Mouse (Mus musculus) lung, embryonic 16.5 days (tissue): ENCODE data around the gene Foxc1. TPM values are rescaled to one million over a fixed set of nuclear protein-coding genes. Genes with fewer than 3 reads are reported as not detected.

Experiments
- ATAC-seq: fragments of 200-750 bp; cut with Nextera tagmentation; 2 replicates; pipeline ENCODE4 v1.8.0; 2017; ENCODE audit warnings: low read depth, mild to moderate bottlenecking, moderate library complexity
- H3K27ac ChIP-seq: fragments of 300-500 bp; sonication (generic); 2 replicates; pipeline ENCODE4 v1.5.1; 2014; ENCODE audit warnings: mild to moderate bottlenecking, control low read depth, low read length
- H3K27me3 ChIP-seq: fragments of 300-500 bp; sonication (generic); 2 replicates; pipeline ENCODE4 v1.6.1; 2014; ENCODE audit warnings: low read depth, low read length, mixed read lengths; ENCODE audit not compliant: control insufficient read depth, insufficient read depth
- H3K36me3 ChIP-seq: fragments of 300-500 bp; sonication (generic); 2 replicates; pipeline ENCODE4 v1.6.1; 2014; ENCODE audit warnings: low read length; ENCODE audit not compliant: control insufficient read depth, insufficient read depth
- H3K4me1 ChIP-seq: fragments of 300-500 bp; sonication (generic); replicated peaks from 2 replicates; pipeline ENCODE4 v1.6.1; 2014; ENCODE audit warnings: low read length, mixed read lengths; ENCODE audit not compliant: control insufficient read depth, insufficient read depth
- H3K4me2 ChIP-seq: fragments of 300-500 bp; sonication (generic); 2 replicates; pipeline ENCODE4 v1.6.1; 2014; ENCODE audit warnings: low read depth, low read length, control low read depth
- H3K4me3 ChIP-seq: fragments of 300-500 bp; sonication (generic); 2 replicates; pipeline ENCODE4 v1.5.1; 2014; ENCODE audit warnings: mild to moderate bottlenecking, low read length, control low read depth
- H3K9ac ChIP-seq: fragments of 300-500 bp; sonication (generic); 2 replicates; pipeline ENCODE4 v1.6.1; 2014; ENCODE audit warnings: low read length, control low read depth
- H3K9me3 ChIP-seq: fragments of 300-500 bp; sonication (generic); 2 replicates; pipeline ENCODE4 v1.6.1; 2016; ENCODE audit warnings: low read length; ENCODE audit not compliant: control insufficient read depth
- WGBS: fragments of 180-500 bp; shearing (Covaris S2); extraction: QIAGEN DNeasy Blood & Tissue Kit; methylation state at CpG from one replicate; pipeline ENCODE4 v1.1.7; 2014; 5-methylcytosine and 5-hydroxymethylcytosine counted together
- polyA plus RNA-seq: library from polyadenylated mRNA; unstranded; fragments of >200 nt; fragmentation: Nextera tagmentation; extraction: Ambion mirVana; gene quantifications from 2 replicates; pipeline ENCODE4 v1.2.1, GENCODE M21; 2015

Gene Foxc1
- polyA plus RNA-seq, 1 experiment from 2014 or later: 0.24 TPM

DNA sequence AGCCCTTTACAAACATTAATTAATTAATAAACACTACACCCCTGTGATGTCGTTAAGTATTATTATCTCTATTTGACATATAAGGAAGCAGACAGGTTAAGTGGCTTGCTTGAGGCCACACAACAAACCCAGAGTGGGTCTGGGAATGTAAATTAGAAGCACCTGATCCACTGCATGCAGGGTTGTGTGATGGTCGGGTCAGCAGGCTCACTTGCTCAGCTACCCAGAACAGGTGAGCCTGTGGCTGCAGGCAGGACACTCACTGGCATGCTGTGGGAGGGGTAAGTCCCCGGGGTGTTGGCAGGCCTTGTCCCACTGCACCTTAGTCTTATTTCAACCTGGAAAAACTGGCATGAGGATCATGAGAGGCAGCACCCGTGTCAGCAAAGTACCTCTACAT is 47.6 kb downstream of the Foxc1 start:
- H3K27me3 ChIP-seq: no peaks in the 10 kb centered on the region
- no peaks in the 10 kb centered on the region for H3K4me1 ChIP-seq
- H3K4me2 ChIP-seq: no peak overlapping the region
- no peak for ATAC-seq
- H3K4me3 ChIP-seq: no peak overlapping the region
- H3K36me3 ChIP-seq: no peaks in the 10 kb centered on the region
- no peak overlapping the region for H3K27ac ChIP-seq
- H3K9ac ChIP-seq: no peak overlapping the region
- 57% methylated on average over 4 of the region's 4 CpGs for WGBS
- no peaks in the 10 kb centered on the region for H3K9me3 ChIP-seq

DNA sequence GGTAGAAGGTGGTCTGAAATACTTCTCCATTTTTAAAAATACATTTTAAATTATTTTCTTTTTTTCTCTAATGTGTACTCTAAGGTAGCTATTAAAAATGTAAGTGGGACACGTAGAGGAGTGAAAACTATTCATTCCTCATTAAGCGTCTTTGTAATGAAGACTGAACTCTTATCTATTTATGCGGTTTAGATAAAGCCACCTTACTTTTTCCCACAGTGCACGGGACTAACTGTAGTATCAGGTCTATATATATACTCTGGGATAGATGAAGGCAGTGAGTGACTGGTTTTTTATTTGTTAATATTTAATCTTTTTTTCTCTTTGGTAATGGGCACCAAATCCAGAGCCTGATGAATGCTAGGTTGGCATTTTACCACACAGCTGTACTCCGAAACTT is 53.8 kb downstream of the Foxc1 start:
- Histone ChIP-seq H3K4me3 (no peak overlapping the region), H3K36me3 (no peaks in the 10 kb centered on the region), H3K27ac (no peak overlapping the region), H3K9me3 (no peaks in the 10 kb centered on the region), H3K4me2 (no peak overlapping the region), H3K4me1 (no peaks in the 10 kb centered on the region), H3K9ac (no peak overlapping the region), H3K27me3 (no peaks in the 10 kb centered on the region)
- 70% methylated on average over 5 of the region's 5 CpGs for WGBS
- no peak for ATAC-seq

Other genes with a start within 250 kb of the Foxc1 start
- not detected in 2 replicates for gene A530084C06Rik, start 247.3 kb upstream of the Foxc1 start, polyA plus RNA-seq
- gene Foxf2, start 180.8 kb upstream of the Foxc1 start, polyA plus RNA-seq: 19.4 and 22.9 TPM in 2 replicates